Mouse (Mus musculus) embryo, embryonic 11.5 days (tissue): Measurements from ENCODE around the gene D630003M21Rik.

Source experiments
- DNase-seq: peaks from one replicate; pipeline ENCODE4 v3.0.0-alpha.2; 2012; ENCODE audit warnings: low read depth, low spot score

The D630003M21Rik gene

DNA sequence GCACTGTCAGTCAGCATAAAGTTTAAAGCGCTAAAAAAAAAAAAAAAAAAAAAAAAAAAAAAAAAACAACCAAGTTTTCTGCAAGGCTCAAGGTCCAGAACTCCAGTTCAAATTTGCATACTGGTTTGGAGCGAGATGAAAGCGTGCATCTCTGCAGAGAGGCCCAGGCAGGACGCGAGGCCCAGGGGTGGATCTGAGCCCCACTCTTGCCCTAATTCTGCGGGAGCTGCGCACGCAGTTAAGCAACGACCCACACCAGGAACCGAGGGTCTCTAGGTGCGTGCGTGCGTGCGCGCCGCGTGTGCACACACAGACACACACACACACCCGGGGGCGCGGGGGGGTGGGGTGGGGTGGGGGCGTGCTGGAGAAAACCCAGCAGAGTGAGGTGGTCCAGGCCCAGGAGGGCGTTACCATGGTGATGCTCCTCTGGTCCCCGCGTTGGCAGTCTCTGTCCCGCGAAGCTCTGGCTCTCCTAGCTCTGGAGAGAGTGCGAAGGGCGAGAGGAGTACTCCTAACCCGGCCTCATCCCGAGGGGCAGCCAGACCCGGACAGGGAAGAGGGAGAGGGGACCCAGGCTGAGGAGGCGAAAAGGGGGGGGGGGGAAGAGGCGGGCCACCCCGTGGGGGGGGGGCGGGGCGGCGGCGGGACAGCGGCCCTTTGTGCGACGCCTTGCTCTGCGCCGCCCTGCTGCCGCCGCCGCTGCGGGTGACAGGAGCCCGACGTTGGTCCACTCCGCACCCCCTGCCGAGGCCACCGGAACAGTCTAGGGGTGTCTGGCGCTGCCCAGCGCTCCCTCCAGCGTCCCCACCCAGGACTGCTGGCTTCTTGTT is at the start of gene D630003M21Rik:
Gene D630003M21Rik, minus strand, starts transcription at position 553 of the 833 bp plus-strand sequence.
- DNase-seq = no peak

DNA sequence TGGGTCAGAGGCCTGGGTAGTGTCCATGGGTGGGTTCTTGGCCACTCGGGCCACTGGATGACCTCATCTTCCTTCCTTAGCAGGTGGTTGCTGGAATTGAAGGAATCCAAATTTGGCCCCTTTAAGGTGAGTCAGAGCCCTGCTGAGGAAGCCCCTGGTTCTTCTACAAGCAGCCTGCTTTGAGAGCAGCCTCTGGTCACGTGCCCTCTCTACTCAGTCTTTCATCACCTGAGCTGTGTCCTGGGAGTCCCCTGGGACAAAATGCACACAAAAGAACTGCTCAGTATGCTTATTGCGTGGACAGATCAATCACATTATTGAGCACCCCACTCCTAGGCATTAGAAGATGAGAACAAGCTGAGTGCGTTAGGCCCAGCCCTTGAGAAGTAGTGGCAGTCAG is 47.9 kb upstream of the D630003M21Rik start:
- DNase-seq = no peak

DNA sequence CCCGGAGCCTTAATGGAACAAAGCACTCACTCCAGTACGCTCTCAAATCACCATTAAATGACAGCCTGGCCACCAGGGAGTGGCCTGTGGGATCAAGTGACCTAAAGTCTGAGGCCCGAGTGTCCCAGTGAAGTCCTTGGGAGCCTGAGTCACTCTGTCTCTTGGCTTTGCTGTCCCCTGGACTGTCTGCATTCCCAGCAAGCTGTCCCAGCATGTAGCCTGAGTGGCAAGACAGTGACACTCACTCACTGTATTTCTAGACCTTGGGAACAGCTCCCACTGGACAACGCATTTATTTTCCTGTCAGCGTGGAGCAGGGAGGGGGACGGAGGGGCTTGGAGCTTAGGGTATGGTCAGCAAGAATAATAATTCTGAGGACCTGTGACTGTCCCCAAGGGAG is 47.4 kb upstream of the D630003M21Rik start:
- DNase-seq = no peak

DNA sequence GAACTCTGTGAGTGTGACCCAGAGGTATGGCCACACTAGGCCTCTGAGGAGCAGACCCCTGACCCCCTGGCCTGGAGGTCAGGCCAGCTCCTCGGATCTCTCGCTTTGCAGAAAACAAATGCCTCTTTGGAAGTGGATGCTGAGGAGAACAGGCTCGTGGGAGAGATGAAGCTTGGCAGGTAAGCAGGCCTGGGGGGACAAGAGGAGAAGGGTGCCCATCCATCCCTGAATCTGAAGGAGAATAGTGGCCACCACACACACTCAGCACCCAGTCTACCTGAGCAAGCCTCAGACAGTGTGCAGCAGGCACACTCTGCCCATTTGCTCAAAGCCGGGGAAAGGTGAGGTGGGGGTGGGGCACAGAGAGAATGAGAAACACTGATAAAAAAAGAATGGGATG is 46.8 kb upstream of the D630003M21Rik start:
- DNase-seq = no peak

DNA sequence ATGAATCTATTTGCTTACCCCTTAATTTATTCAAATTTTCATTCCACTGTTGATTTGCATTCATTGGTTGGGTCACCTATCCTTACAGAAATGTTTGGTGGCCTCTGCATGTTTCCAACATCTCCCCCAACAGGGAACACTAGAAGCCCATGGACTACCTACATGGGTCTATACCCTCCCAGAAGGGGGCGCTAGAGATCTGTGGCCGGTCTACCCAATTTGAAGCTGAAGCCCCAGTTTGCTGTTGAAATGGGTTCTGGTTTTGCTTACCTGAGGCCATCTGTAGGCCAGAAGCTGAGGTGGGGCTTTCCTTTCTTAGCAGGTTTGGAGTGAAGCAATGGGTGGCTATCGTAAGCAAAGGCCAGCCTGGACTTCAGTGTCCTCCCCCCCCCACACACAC is 46.3 kb upstream of the D630003M21Rik start:
- DNase-seq = no peak

DNA sequence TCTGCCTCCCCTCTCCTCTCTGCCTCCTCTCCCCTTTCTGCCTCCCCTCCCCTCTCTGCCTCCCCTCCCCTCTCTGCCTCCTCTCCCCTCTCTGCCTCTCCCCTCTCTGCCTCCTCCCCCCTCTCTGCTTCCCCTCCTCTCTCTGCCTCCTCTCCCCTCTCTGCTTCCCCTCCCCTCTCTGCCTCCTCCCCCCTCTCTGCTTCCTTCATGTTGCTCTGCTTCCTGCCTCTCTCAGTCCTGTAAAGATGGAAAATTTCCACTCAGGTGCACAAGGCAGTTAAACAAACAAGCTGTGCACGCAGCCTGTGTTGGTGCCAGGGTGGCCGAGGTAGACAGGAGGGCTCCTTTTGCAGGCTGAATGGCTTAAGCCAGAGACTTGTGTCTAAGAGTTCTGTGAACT is 44.6 kb upstream of the D630003M21Rik start:
- DNase-seq = no peak

DNA sequence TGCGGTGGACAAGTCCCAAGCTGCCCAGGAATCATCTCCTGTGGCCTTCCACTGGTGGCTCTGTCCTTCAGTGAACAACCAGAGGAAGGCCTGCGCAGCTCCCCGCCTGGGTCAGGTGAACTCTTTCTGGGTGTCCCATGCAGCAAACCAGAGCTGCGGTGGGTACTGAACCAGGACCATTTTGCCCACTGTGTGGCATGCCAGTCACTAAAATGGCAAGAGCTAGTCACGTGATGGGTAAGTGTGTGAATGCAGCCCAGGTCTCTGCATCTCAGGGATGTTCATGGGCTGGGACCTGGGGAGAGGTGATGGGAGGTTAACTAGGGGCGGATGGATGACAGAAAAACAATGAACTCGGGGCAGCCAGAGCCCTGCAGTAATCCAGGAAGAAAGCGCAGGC is 41.0 kb upstream of the D630003M21Rik start:
- DNase-seq = no peak

DNA sequence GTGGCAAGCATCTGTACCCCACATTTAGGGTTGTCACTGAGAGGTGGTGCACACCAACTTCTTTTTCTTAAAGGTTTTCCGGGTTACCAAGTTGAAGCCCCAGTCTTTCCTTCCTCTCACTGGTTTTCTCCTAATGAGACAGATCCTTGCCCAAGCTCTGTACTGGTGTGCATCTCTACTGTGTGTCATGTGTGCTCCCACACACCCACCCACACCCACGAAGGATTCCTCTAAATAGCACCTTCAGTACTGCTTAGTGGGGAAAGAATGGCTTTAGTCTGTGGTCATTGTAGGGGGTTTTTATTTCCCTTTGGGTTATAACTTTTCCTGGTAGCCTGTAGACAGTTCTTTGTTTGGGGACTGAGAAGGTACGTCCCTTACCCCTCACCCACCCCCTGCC is 35.9 kb upstream of the D630003M21Rik start:
- DNase-seq = no peak

DNA sequence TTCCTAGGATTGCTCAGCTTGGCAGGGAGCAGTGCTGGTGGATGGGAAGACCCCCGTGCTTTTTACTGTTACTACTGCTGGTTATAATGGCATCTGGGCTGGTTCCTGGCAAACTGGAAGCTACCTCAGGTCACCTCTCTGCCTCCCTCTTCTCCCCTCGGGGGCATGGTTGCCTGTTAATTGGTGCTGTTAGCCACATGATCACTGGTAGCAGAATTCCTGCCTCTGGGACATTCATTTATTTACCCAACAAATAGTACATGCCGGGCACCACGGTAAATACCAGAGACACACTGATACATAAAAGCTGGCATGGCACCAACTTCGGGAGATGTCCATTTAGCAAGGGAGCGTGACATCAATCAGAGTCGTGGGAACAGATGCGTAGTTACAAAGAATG is 30.5 kb upstream of the D630003M21Rik start:
- no peak for DNase-seq

DNA sequence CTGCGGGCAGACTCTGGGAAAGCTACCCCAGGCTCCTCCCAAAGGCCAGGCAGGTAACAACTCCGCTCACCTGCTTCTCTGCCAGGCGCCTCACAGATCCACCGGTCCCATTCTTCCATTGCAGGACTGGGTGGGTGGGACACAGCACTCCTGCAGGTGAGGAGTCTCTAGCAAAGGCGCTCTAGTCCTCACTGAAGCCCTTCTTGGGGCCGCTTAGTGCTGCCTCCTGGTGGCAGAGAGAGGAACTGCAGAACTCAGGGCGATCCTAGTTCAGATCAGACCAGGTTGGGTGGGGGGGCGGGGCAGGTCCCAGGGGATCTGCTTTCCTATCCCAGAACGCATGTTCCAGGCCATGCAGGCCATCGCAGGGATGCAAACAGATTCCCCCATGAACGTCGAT is 29.8 kb upstream of the D630003M21Rik start:
- DNase-seq = peak; percentile 65

DNA sequence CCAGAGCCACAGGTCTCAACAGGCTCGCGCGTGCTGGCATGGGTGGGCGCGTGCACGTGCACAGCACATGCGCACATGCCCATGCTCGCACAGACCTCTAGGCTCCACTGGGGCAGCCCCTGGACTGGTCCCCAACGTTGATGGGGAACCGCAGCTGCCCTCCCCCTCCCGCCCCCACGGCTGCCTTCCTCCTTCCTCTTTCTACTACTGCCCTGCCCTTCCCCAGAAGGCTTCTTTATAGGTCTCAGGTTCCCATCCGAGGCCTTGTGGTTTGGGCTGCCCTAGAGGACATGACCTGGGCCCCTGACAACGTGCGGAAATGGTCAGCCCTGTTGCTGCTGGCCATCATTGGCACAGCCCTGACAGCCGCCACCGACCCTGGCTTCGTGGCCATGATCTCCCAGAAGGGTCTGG is 29.0 kb upstream of the D630003M21Rik start, which contains the start of gene Bpi:
Gene Bpi, plus strand, starts transcription at position 90 of the 414 bp plus-strand sequence.
- no peak for DNase-seq

DNA sequence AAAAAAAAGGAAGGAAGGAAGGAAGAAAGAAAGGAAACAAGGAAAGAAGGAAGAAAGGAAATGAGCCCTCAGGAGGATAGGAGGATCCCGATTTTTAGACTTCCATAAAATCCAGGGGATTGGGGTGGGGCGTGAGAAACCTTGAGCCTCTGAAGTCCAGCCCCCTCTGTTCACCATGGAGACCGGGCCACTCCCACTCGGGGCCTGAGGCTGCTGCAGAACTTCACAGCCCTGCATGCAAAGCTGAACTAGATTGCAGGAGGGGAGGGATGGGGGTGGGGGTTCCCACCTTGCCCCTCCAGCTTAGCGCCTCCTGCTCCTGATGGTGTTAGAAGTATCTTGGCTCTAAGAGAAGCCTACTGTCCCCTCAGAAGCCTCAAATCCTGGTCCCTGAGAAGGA is 27.9 kb upstream of the D630003M21Rik start:
- no peak for DNase-seq

DNA sequence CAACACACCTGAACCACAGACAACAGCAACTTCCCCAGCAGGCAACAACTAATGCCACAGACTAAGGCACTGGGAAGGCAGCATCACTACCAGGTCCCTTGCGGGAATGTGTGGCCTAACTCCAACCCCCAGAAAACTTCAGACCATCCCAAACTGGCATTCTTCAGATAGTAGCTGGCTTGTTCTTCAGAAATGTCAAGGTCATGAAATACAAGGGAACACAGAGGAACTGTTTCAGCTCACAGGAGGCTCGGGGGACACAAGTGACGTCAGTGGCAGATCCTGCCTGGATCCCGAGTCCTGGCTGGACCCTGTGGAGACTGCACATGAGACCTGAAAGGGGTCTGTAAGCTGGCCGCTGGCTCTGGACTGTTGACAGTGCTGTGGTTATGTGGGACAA is 24.8 kb upstream of the D630003M21Rik start:
- no peak for DNase-seq

DNA sequence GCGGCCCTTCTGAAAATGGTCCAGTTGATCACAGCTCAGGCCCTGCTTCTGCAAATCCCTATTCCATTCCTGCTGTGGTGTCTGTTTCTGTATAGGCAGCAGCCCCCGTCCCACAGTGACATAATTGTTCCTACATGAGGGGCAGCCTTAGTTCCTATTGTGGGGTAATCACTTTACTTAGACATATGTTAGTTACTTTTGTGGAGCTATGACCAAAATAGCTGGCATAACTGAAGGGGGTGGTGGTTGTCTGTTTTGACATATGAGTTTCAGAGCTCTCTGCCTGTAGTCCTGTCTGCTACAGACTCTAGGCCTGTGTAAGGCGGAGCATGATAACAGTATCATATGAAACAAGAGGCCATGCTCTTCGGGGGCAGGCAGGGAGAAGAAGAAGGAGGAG is 21.5 kb upstream of the D630003M21Rik start:
- no peak for DNase-seq

DNA sequence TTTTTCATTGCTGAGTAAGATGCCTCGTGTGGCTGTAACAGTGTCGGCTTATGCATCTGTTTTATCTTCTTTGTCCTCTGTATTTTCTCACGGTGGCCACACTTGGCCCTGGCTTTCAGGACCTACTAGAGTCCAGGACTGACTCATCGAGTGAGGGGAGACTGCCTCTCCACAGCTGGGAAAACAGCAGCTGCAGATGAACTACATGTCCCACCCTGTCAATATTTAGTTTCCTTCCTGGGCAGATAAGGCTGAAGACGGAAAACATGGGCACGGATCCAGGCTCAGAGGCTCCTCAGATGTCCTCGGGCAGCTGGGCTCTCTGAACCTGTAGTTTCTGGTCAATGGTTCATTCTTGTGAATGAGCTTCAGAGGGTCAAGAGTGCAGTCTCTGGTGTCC is 19.3 kb upstream of the D630003M21Rik start:
- DNase-seq = no peak

DNA sequence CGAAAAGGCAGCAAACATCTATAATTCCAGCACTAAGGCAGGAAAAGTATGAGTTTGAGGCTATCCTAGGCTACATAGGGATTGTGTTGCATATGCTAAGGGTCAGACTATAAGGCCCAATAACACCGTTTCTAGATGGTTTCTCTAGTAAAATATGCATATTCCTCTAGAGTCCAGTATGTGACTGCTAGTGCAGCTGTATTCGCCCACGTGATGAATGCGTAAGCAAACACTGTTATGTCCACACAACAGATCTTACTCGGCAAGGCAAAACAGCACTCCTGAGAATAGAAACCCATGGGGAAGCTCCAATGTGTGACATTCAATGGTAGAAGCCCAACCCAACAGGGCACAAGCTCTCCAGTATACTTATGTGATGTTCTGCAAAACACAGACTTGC is 18.8 kb upstream of the D630003M21Rik start:
- no peak for DNase-seq

DNA sequence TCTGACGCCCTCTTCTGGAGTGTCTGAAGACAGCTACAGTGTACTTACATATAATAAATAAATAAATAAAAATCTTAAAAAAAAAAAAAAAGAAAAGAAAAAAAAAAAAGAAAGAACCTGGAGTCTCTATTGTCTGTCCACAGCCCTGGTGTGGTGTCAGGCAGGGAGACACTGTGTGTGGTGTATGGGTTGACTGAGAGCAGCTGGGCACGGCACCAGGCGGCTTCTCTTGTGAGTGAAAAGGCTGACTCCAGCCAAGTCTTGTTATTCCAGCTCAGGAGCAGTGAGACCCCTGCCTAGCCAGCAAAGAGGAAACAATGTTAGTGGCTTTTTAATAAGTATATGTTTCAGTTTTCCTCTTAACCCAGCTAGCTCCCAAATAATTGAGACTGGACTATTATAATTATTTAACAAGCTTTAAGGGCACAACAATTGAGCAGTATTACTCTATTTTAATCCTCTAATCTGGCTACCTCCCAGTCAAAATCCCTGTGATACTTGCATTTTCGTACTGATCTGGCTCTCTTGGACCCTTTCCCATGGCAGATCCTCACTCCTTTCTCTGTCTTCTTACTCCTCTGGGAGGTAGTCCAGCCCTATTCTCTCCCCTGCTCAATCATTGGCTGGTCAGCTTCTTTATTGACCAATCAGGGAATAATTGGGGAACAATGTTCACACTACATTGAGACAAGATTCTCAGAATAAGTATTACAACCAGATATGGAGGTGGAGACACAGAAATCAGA is 16.2 kb upstream of the D630003M21Rik start:
- no peak for DNase-seq

DNA sequence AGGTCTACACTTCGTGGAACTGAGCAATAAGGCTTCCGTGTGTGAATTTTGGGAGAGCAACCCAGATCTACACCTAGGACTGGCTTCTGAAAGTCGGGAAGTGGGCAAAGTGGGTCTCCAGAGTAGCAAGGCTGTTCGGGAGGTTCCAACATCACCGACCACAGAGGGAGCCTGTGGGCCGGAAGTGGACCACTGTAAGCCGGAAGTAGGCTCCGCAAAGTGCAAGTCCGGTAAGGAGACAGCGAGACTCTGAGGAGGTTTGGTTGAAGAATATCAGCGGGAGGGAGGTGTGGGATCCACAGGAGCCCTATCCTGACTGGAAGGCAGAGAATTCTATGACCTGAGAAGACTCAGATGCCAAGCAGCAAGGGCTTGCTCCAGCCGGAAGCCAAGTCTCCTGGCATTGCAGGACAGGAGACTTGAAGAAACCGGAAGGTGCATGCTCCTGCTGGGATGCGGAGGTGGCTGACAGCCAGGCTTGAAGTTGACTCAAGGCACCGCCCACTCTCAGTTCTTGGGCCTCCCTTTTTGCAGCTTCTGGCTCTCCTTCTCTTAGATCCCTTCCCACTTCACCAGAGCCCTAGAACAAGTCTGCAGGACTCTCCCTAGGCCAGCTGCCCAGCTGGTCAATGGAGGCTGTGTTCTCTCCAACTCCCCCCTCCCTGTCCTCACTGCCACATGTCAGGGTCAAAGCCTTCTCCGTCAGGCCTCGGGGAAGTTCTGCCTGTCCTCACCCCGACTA is 14.3 kb upstream of the D630003M21Rik start:
- DNase-seq = no peak

DNA sequence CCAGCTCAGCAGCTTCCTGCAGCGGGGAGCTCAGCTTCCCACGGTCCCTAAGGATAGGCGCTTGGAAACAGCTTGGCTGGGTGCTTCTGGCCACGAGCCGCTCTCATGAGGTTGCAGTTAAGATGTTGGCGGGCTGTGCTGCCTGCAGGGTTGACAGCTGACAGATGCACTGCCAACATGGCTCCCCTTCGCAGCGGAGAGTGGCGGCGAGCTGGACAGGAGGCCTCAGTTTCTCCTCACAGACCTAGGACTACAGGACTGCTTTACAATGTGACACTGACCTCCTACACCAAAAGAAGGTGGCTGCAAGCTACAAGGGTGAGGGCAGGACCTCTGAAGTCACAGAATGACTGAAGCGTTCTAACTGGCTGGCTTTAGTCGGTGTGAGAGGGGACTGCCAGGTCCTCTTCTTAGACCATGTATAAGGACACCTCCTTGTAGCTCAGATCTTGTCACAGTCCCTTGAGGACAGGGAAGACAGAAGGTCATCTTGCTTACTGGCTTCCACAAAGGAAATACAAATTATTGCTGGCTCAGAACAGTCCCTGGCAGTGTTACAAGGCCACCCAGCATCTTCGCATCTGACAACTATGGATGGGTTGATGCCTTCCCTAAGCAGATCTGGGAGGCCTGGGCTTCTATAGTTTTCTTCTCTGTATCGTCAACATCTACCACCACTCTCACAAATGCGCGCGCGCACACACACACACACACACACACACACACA is 13.3 kb upstream of the D630003M21Rik start:
- DNase-seq = no peak

DNA sequence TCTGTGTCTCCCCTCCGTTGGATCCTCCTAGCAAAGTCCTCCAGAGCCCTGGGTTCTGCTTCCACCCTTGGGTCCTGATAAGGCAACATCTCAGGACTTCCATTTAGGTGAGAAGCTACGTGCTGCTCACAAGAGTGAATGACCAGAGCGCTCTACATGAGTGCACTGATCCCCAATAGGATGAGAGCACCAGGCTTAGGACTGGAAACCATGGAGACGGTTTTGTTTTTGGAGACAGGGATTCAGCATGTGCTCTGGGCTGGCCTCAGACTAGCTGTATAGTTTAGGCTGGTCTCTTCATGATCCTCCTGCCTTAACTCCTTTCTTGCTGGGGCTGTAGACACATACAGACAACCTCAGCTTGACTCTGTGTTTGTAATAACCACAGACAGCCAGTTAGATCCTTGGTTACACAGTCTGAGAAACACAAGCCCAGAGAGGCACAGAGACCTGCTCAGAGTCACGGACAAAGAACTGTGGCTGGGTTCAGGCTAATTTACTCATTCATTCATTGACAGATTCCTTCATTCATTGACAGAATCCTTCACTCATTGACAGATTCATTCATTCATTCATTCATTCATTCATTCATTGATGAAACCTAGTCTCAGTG is 12.2 kb upstream of the D630003M21Rik start:
- no peak for DNase-seq

DNA sequence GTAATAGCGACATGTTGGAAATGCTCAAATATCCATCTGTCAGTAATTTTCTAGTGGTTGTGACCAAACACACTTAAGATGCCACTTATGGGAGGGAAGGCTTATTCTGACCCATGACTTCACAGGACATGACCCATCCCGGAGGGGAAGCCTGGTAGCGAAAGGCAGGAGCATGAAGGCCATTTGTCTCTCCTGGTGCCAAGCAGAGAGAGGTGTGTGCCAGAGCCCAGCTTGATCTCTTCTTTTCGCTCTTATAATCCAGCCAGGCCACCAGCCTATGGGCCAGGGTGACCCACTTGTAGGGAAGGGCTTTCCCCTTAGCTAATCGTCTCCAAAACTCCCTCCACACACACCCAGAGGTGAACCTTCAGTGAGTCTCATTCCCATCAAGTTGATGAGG is 9.1 kb upstream of the D630003M21Rik start:
- DNase-seq = no peak
